Mouse (Mus musculus): ENCODE data around the gene Rrp9. TPM values are rescaled to one million over a fixed set of nuclear protein-coding genes. Genes with fewer than 3 reads are reported as not detected.

Rrp9 gene
- polyA plus RNA-seq, 1 experiment: 33.9 TPM

DNA sequence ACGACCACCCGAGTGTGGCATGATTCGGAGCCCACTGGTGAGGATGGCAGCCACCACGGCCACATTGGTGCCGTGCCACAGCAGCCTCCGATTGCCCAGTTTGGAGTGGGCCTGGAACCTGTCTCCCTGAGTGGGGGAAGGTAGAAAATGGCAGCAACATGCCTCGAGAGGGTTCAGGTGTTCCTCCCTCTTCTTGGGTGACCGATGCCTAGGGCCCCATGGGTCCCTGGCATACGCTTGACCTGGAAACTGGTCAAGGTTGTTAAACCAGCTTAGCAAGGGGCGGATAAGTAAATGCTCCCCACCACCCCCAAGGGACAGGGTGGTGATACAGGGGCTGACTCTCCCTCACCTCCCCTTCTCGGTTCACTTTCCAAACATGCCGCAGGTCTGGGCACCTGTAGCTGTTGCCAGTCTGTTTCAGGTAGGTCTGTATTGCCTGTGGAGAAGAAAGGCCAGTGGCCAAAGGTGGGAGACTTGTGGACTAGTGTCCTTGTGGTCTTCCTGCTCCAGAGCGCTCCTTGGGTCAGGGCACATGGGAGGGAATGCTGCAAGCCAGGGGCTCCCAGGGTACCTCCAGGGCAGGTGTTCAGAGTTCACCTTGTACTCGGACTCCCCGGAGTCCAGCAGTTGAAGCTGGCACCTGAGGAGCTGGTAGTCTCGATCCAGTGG, 2.5 kb upstream of the Rrp9 start:
- no peak overlapping the region for H3K27ac ChIP-seq (ENCODE audit: insufficient read depth, low read length)
- DNase-seq (ENCODE audit: low read depth in 1 of 2, low spot score in 2 of 2): no peak
- H3K27me3 ChIP-seq (ENCODE audit: control insufficient read depth, insufficient read depth, low read length): no peaks in the 10 kb centered on the region
- peaks cover 15% of the 10 kb centered on the region; the same call in 1 of the 2 replicates for H3K4me1 ChIP-seq (ENCODE audit: control insufficient read depth, insufficient read depth, insufficient read length)
- H3K36me3 ChIP-seq (ENCODE audit: control insufficient read depth, insufficient read depth, low read length): peaks cover 3% of the 10 kb centered on the region; the same call in 1 of the 2 replicates
- WGBS: 94% methylated on average over 16 of the region's 16 CpGs
- no peak for TF ChIP-seq POLR2A (IDR thresholded peaks at IDR 0.05; ENCODE audit: low read depth, low read length)
- no peak for TF ChIP-seq CTCF (IDR thresholded peaks at IDR 0.05; ENCODE audit: extremely low read depth, insufficient read depth, insufficient read length, insufficient replicate concordance)
- H3K4me3 ChIP-seq (ENCODE audit: extremely low read depth, insufficient read depth, insufficient read length): no peak overlapping the region

DNA sequence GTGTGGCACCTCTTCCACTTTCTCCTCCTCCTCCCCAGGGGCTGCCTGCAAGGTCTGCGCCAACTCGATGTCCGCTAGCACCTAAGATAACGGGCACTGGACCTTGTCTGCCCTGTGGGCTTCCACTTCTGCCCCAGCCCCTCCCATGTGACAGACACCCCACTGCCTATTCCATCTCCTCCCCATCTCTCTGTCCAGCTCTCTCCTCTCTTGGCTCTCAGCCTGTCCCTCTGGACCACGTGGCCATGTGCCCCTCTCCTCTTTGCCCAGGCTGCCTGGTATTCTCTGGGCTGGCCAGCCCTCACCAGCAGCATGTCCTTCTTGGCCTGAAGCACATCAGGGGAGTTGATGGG, 2.0 kb upstream of the Rrp9 start:
- peaks cover 15% of the 10 kb centered on the region; the same call in 1 of the 2 replicates for H3K4me1 ChIP-seq (ENCODE audit: control insufficient read depth, insufficient read depth, insufficient read length)
- H3K27me3 ChIP-seq (ENCODE audit: control insufficient read depth, insufficient read depth, low read length): no peaks in the 10 kb centered on the region
- no peak for DNase-seq (ENCODE audit: low read depth in 1 of 2, low spot score in 2 of 2)
- peaks cover 3% of the 10 kb centered on the region; the same call in 1 of the 2 replicates for H3K36me3 ChIP-seq (ENCODE audit: control insufficient read depth, insufficient read depth, low read length)
- H3K4me3 ChIP-seq (ENCODE audit: extremely low read depth, insufficient read depth, insufficient read length): no peak overlapping the region
- no peak overlapping the region for H3K27ac ChIP-seq (ENCODE audit: insufficient read depth, low read length)
- TF ChIP-seq POLR2A (IDR thresholded peaks at IDR 0.05; ENCODE audit: low read depth, low read length) (no peak), CTCF (IDR thresholded peaks at IDR 0.05; ENCODE audit: extremely low read depth, insufficient read depth, insufficient read length, insufficient replicate concordance) (no peak)
- WGBS: 94% methylated on average over 5 of the region's 5 CpGs

DNA sequence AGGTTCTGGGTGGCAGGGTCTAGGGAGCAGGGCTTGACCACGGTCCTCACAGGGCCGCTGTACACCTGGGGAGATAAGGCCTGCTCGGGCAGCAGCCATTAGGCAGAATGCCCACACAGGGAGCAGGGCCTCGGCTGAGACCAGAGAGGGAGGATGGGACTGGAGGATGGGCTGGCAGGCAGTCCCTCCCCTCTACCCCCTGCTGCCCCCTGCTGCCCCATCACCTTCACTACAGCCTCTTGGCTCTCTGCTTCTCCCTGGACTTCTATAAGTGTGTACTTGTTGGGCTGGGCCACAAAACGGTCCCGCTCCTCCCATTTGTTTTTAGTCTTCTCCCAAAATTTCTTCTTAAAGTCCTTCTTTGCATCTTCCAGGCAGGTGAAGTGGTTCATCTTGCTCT, 1.3 kb upstream of the Rrp9 start:
- TF ChIP-seq POLR2A (IDR thresholded peaks at IDR 0.05; ENCODE audit: low read depth, low read length) (no peak), CTCF (IDR thresholded peaks at IDR 0.05; ENCODE audit: extremely low read depth, insufficient read depth, insufficient read length, insufficient replicate concordance) (peak; percentile 76; the same call in 1 of the 2 replicates)
- Histone ChIP-seq H3K27ac (ENCODE audit: insufficient read depth, low read length) (no peak overlapping the region), H3K36me3 (ENCODE audit: control insufficient read depth, insufficient read depth, low read length) (peaks cover 3% of the 10 kb centered on the region; the same call in 1 of the 2 replicates), H3K4me1 (ENCODE audit: control insufficient read depth, insufficient read depth, insufficient read length) (peaks cover 15% of the 10 kb centered on the region; the same call in 1 of the 2 replicates), H3K27me3 (ENCODE audit: control insufficient read depth, insufficient read depth, low read length) (no peaks in the 10 kb centered on the region), H3K4me3 (ENCODE audit: extremely low read depth, insufficient read depth, insufficient read length) (no peak overlapping the region)
- DNase-seq (ENCODE audit: low read depth in 1 of 2, low spot score in 2 of 2): peak in 1 of 2 experiments; percentile 59
- 38% methylated on average over 6 of the region's 6 CpGs for WGBS

DNA sequence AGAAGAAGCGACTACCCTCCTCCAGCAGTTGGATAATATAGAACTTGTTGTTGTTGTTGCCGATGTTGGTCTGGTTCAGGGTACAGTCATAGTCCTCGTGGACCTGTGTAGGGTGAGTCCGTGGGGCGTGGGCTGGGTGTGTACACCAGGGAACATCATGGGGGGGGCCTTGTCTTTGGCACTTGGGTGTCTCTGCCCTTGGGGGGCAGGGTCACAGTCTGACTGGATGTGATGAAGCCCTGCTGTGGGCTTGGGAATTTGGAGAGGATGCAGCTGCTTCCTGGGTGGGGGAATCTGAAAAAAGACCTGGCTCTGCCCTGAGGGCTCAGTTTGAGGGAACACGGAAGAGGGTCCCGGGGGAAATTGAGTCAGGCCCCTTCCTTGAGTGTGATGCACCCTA, 717 bp upstream of the Rrp9 start:
- Histone ChIP-seq H3K4me3 (ENCODE audit: extremely low read depth, insufficient read depth, insufficient read length) (no peak overlapping the region), H3K27ac (ENCODE audit: insufficient read depth, low read length) (no peak overlapping the region), H3K27me3 (ENCODE audit: control insufficient read depth, insufficient read depth, low read length) (no peaks in the 10 kb centered on the region), H3K4me1 (ENCODE audit: control insufficient read depth, insufficient read depth, insufficient read length) (peaks cover 15% of the 10 kb centered on the region; the same call in 1 of the 2 replicates), H3K36me3 (ENCODE audit: control insufficient read depth, insufficient read depth, low read length) (peaks cover 3% of the 10 kb centered on the region; the same call in 1 of the 2 replicates)
- 58% methylated on average over 7 of the region's 7 CpGs for WGBS
- TF ChIP-seq CTCF (IDR thresholded peaks at IDR 0.05; ENCODE audit: extremely low read depth, insufficient read depth, insufficient read length, insufficient replicate concordance) (no peak), POLR2A (IDR thresholded peaks at IDR 0.05; ENCODE audit: low read depth, low read length) (no peak)
- DNase-seq (ENCODE audit: low read depth in 1 of 2, low spot score in 2 of 2): peak in 1 of 2 experiments; percentile 10

DNA sequence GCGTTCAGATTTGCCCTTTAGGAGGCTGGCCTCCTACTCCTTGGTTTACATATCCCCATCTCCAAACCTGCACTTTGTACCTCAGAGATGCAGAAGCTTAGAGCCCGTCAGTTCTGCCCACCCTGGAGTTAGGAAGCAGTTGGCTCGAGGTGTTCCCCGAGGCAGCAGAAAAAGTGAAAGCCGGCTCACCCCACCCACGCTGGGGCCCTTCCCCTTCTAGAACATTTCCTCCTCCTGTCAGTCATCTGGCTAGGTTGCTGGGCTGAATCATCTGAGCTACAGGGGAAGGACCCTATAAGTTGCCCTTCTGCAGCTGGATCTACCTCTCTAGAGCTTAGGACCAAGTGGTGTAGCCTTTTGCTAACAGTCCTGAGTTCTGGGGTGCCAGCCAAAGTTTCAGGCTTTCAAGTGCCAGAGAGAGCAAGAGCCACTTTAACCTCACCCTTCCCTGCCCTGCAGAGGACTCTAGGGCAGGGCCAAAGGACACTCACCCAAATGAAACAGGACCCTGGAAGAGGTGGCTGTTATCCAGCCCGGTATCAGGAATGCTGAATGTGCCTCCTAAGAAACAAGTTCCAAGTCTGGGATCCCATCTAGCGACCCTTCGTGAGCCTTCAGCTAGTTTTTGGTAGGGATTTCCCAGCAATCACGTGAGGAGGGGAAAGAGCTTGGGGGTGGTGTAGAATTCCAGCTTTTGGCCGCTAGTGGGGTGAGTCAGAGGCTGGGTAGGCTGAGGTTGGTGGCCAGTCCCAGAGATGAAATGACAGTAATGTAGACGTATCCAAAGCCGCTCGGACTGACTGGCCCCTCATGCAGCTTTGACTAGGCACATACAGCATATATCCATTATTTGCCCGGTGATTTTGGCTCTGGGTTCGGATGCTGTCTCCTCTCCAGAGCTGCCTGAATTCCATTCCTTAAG, 500 bp downstream of the Rrp9 start:
- 8% methylated on average over 16 of the region's 16 CpGs for WGBS
- Histone ChIP-seq H3K4me1 (ENCODE audit: control insufficient read depth, insufficient read depth, insufficient read length) (peaks cover 15% of the 10 kb centered on the region; the same call in 1 of the 2 replicates), H3K36me3 (ENCODE audit: control insufficient read depth, insufficient read depth, low read length) (peaks cover 5% of the 10 kb centered on the region; the same call in 1 of the 2 replicates), H3K4me3 (ENCODE audit: extremely low read depth, insufficient read depth, insufficient read length) (peak overlapping the region; percentile 64), H3K27ac (ENCODE audit: insufficient read depth, low read length) (peak overlapping the region; percentile 76), H3K27me3 (ENCODE audit: control insufficient read depth, insufficient read depth, low read length) (no peaks in the 10 kb centered on the region)
- peak in 1 of 2 experiments; percentile 81 for DNase-seq (ENCODE audit: low read depth in 1 of 2, low spot score in 2 of 2)
- TF ChIP-seq CTCF (IDR thresholded peaks at IDR 0.05; ENCODE audit: extremely low read depth, insufficient read depth, insufficient read length, insufficient replicate concordance) (no peak), POLR2A (IDR thresholded peaks at IDR 0.05; ENCODE audit: low read depth, low read length) (peak; percentile 18; the same call in 1 of the 2 replicates)

DNA sequence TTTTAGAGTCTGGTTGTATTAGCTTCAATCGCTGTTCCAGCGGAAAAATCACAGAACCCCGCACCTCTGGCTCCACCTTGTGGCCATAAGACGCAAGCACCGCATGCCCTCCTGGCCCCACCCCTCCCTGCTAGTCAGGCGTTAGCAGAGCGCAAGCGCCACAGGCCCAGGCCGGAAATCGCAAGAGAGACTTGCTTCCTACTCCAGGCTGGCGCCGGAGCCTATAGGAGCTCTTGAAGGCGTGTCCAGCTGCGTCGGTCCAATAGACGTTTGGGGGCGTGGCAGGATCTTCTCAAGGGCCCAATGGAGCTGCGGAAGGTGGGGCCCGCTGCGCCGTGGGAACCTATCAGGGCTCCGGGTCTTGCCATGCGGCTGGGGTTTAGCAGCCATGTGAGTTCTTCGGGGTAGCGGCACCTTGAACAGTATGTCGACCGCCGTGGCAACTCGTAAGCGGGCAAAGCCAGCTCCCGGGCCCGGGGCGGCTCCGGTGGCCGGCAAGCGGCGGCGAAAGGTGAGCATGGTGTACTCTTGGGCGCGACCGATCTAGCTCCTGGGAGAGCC, 1.2 kb downstream of the Rrp9 start, which contains the start of gene Parp3:
Gene Parp3, minus strand, starts transcription at position 26 of the 561 bp plus-strand sequence.
- H3K27ac ChIP-seq (ENCODE audit: insufficient read depth, low read length): peak within 1 kb of the TSS; percentile 76
- H3K4me1 ChIP-seq (ENCODE audit: control insufficient read depth, insufficient read depth, insufficient read length): peaks cover 15% of the 10 kb centered on the region; the same call in 1 of the 2 replicates
- peak; percentile 98 to 99 for DNase-seq (ENCODE audit: low read depth in 1 of 2, low spot score in 2 of 2)
- WGBS: under 1% methylated on average over 41 of the region's 41 CpGs
- H3K27me3 ChIP-seq (ENCODE audit: control insufficient read depth, insufficient read depth, low read length): no peaks in the 10 kb centered on the region
- peaks cover 6% of the 10 kb centered on the region; the same call in 1 of the 2 replicates for H3K36me3 ChIP-seq (ENCODE audit: control insufficient read depth, insufficient read depth, low read length)
- TF ChIP-seq POLR2A (IDR thresholded peaks at IDR 0.05; ENCODE audit: low read depth, low read length) (peak; percentile 23; the same call in 1 of the 2 replicates), CTCF (IDR thresholded peaks at IDR 0.05; ENCODE audit: extremely low read depth, insufficient read depth, insufficient read length, insufficient replicate concordance) (peak; percentile 97)
- peak within 1 kb of the TSS; percentile 65 for H3K4me3 ChIP-seq (ENCODE audit: extremely low read depth, insufficient read depth, insufficient read length)
